Mouse (Mus musculus) intestine, embryonic 16.5 days (tissue): ENCODE data around the gene Nup214. TPM values are rescaled to one million over a fixed set of nuclear protein-coding genes. Genes with fewer than 3 reads are reported as not detected.
A peak's percentile ranks its signal among the peaks of the same experiment; 100 is the strongest.

Source experiments
- ATAC-seq: fragments of 200-750 bp; cut with Nextera tagmentation; 2 replicates; pipeline ENCODE4 v1.8.0; 2017; ENCODE audit warnings: moderate TSS enrichment, moderate library complexity
- H3K27ac ChIP-seq: fragments of 300-500 bp; sonication (generic); 2 replicates; pipeline ENCODE4 v1.5.1; 2014; ENCODE audit warnings: mild to moderate bottlenecking, low read length
- H3K27me3 ChIP-seq: fragments of 300-500 bp; sonication (generic); replicated peaks from 2 replicates; pipeline ENCODE4 v1.6.1; 2014; ENCODE audit warnings: low read length, control low read depth, mixed read lengths; ENCODE audit not compliant: control insufficient read depth, insufficient read depth
- H3K36me3 ChIP-seq: fragments of 300-500 bp; sonication (generic); 2 replicates; pipeline ENCODE4 v1.6.1; 2014; ENCODE audit warnings: low read length, control low read depth; ENCODE audit not compliant: control insufficient read depth, insufficient read depth
- H3K4me1 ChIP-seq: fragments of 300-500 bp; sonication (generic); 2 replicates; pipeline ENCODE4 v1.6.1; 2014; ENCODE audit warnings: low read length, control low read depth, mixed read lengths; ENCODE audit not compliant: control insufficient read depth, insufficient read depth
- H3K4me2 ChIP-seq: fragments of 300-500 bp; sonication (generic); 2 replicates; pipeline ENCODE4 v1.6.1; 2014; ENCODE audit warnings: low read depth, low read length, control low read depth
- H3K4me3 ChIP-seq: fragments of 300-500 bp; sonication (generic); 2 replicates; pipeline ENCODE4 v1.5.1; 2014; ENCODE audit warnings: mild to moderate bottlenecking, low read length
- H3K9ac ChIP-seq: fragments of 300-500 bp; sonication (generic); 2 replicates; pipeline ENCODE4 v1.6.1; 2014; ENCODE audit warnings: low read depth, low read length
- H3K9me3 ChIP-seq: fragments of 300-500 bp; sonication (generic); 2 replicates; pipeline ENCODE4 v1.6.1; 2016; ENCODE audit warnings: low read length, control low read depth; ENCODE audit not compliant: control insufficient read depth
- WGBS: fragments of 180-500 bp; shearing (Covaris S2); extraction: QIAGEN DNeasy Blood & Tissue Kit; methylation state at CpG from one replicate; pipeline ENCODE4 v1.1.7; 2014; 5-methylcytosine and 5-hydroxymethylcytosine counted together
- microRNA-seq: library from miRNA; unstranded; fragments of <30 nt; microRNA quantifications from one replicate; pipeline ENCODE4, GENCODE M21; 2016
- polyA plus RNA-seq: library from polyadenylated mRNA; unstranded; fragments of >200 nt; fragmentation: Nextera tagmentation; extraction: Ambion mirVana; gene quantifications from 2 replicates; pipeline ENCODE4 v1.2.1, GENCODE M21; 2015

Gene Nup214
- polyA plus RNA-seq, 1 experiment from 2014 or later, result 71.9 TPM

DNA sequence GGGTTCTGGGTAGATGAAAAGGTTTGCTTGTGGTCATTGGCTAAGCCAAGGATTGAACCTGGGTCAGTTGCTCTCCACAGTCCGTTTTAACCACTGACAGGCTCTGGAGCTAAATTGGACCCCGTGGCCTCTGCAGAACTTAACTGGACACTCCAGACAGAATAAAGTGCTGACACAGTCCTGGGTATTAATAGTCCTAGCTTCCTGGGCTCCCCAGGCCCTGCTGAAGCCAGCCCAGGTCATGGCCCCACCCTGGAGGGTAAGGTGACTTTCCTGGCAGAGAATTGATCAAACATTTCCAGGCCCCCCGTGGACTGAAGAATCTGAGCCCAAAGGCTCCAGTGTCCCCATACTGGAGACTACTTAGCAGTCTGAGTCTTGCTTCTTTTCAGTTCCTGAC, 117.7 kb downstream of the Nup214 start:
- no peak for ATAC-seq
- H3K36me3 ChIP-seq, result no peaks in the 10 kb centered on the region
- WGBS, result 56% methylated on average over 3 of the region's 3 CpGs

DNA sequence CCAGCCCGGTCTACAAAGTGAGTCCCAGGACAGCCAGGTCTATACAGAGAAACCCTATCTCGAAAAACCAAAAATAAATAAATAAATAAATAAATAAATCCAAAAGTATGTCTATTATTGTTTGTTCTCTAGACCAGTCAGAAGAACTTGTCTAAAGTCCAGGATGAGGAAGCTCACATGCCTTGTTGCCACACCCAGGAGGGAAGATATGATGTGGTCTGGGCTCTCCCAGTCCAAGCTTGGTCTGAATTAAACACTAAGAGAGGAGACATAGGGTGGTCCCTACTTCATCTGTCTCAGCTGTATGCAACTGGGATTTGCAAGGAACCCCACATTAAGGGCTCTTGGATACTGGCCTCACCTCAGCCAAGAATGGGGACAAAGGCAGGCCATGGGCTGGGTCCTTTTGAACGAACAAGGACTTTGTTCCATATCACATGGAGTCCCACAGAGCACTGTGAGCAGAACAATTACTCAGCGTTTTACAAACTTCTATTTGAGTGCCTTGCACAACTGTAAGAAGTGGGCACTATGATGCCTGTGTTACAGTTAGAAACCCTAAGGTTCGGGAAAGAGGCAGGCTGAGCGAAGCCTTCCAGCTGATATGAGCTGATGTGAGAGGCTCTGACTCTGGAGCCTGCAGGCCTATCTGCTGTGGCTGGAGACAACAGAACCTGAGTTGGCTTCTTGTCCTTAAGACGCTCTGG, 119.9 kb downstream of the Nup214 start:
- H3K4me1 ChIP-seq, result peaks cover 7% of the 10 kb centered on the region
- ATAC-seq, result peak; percentile 75
- H3K27ac ChIP-seq, result no peak overlapping the region
- H3K4me2 ChIP-seq, result no peak overlapping the region
- H3K9ac ChIP-seq, result no peak overlapping the region
- H3K36me3 ChIP-seq, result no peaks in the 10 kb centered on the region
- H3K27me3 ChIP-seq, result 0 out of 2 replicates have a peak, but pooled peaks cover 2% of the 10 kb centered on the region
- 78% methylated on average over 7 of the region's 7 CpGs for WGBS
- H3K4me3 ChIP-seq, result no peak overlapping the region
- H3K9me3 ChIP-seq, result no peaks in the 10 kb centered on the region

More for the DNA sequence above, 117.7 kb downstream of the Nup214 start:
- no peak overlapping the region for H3K4me2 ChIP-seq
- H3K4me1 ChIP-seq, result peaks cover 7% of the 10 kb centered on the region
- no peak overlapping the region for H3K27ac ChIP-seq
- no peaks in the 10 kb centered on the region for H3K9me3 ChIP-seq
- no peak overlapping the region for H3K9ac ChIP-seq
- H3K27me3 ChIP-seq, result peaks cover 12% of the 10 kb centered on the region
- no peak overlapping the region for H3K4me3 ChIP-seq

DNA sequence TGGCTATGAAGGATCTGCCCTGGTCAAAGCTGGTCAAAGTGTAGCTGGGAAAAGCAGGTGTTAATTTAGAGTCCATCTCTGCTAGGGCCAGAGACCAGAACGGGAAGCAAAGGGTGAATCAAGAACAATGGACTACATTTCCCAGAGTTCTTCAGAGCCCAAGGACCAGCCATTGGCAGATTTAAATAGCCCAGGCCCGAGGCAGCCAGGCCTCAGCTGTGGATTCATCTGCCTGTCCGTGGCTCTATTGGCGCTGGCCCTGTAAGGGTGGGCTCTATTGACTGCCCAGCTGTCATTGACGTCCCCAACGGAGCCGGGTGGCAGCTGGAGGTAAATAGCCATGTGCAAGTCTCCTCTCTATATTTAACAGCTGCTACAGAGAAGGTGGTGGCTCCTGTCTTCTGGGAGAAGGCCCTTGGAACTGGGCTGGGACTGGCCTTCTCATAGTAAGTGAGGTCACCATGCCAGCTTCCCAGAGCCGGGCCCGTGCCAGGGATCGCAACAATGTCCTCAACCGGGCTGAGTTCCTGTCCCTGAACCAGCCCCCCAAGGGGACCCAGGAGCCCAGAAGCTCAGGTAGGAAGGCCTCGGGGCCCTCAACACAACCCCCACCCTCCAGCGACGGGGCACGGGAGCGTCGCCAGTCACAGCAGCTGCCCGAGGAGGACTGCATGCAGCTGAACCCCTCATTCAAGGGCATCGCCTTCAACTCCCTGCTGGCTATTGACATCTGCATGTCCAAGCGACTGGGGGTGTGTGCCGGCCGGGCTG, 121.3 kb downstream of the Nup214 start, which contains the start of gene Plpp7:
Plpp7 (plus strand) TSS at position 178 of the 771 bp plus-strand sequence.
- no peaks in the 10 kb centered on the region for H3K27me3 ChIP-seq
- H3K4me3 ChIP-seq, result peak within 1 kb of the TSS; percentile 46
- 44% methylated on average over 22 of the region's 22 CpGs for WGBS
- peaks cover 7% of the 10 kb centered on the region for H3K4me1 ChIP-seq
- H3K4me2 ChIP-seq, result peak within 1 kb of the TSS; percentile 60
- H3K9ac ChIP-seq, result peak within 1 kb of the TSS; percentile 68
- peaks cover 2% of the 10 kb centered on the region; the same call in 1 of the 2 replicates for H3K9me3 ChIP-seq
- peak; percentile 75 for ATAC-seq
- no peaks in the 10 kb centered on the region for H3K36me3 ChIP-seq
- 0 out of 2 replicates have a peak within 1 kb of the TSS, but pooled peaks have one; percentile 6 for H3K27ac ChIP-seq

DNA sequence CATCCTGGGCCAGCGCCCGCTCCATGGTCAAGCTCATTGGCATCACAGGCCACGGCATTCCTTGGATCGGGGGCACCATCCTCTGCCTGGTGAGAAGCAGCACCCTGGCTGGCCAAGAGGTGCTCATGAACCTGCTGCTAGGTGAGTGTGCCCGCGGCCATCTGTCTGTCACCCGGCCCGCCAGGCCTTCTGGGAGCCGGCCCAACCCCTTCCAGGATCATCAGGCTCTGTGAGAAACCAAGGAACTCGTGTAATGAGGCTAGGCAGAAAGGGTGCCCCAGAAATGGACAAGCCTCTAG, 121.8 kb downstream of the Nup214 start:
- Histone ChIP-seq H3K4me1 (peaks cover 7% of the 10 kb centered on the region), H3K36me3 (no peaks in the 10 kb centered on the region), H3K4me3 (peak overlapping the region; percentile 46), H3K9ac (peak overlapping the region; percentile 68), H3K4me2 (peak overlapping the region; percentile 60), H3K9me3 (peaks cover 6% of the 10 kb centered on the region; the same call in 1 of the 2 replicates), H3K27ac (no peak overlapping the region), H3K27me3 (no peaks in the 10 kb centered on the region)
- WGBS, result 73% methylated on average over 10 of the region's 10 CpGs
- 0 out of 2 replicates have a peak, but pooled peaks have one; percentile 8 for ATAC-seq

DNA sequence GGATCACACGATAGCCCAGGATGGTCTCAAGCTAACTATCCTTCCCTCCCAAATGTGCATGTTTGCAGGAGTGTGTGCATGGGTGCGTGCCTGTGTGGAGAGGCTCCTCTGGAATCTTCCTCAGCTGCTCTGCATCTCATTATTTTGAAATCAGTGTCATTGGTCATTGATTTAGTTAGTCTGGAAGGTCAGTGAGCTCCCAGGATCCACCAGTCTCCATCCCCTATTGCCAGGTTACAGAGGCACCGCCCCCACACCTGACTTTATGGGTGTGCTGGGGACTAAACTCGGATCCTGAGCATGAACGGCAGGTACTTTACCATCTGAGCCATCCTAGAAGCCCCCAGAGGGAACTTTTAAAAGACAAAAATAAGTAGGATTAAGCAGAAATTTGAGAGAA, 128.7 kb downstream of the Nup214 start:
- H3K4me3 ChIP-seq, result no peak overlapping the region
- peaks cover 6% of the 10 kb centered on the region; the same call in 1 of the 2 replicates for H3K9me3 ChIP-seq
- no peak overlapping the region for H3K9ac ChIP-seq
- H3K4me1 ChIP-seq, result no peaks in the 10 kb centered on the region
- H3K36me3 ChIP-seq, result no peaks in the 10 kb centered on the region
- 41% methylated on average over 5 of the region's 5 CpGs for WGBS
- H3K4me2 ChIP-seq, result no peak overlapping the region
- no peak overlapping the region for H3K27ac ChIP-seq
- no peak for ATAC-seq
- no peaks in the 10 kb centered on the region for H3K27me3 ChIP-seq

DNA sequence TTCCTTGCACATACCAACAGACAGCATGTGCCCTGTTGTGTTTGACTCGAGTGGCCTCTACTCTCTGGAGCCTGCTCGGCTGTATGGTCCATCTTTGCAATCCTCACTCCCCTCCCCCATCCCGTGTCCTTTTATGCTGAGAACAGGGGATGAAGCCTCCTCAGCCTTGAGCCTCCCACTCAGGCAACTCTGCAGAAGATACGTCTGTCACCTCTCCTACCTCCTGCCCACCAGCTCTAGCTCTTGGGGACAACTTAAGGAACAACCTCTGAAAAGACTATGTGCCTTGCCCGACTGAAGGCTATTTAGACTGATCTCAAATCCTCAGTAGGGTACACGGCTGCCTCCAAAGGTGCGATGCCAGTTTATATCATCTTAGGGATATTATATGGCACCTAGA, 129.3 kb downstream of the Nup214 start:
- Histone ChIP-seq H3K4me2 (no peak overlapping the region), H3K4me3 (no peak overlapping the region), H3K9ac (no peak overlapping the region), H3K4me1 (no peaks in the 10 kb centered on the region), H3K27ac (no peak overlapping the region), H3K36me3 (no peaks in the 10 kb centered on the region), H3K9me3 (peaks cover 6% of the 10 kb centered on the region; the same call in 1 of the 2 replicates), H3K27me3 (no peaks in the 10 kb centered on the region)
- WGBS, result 73% methylated on average over 7 of the region's 7 CpGs
- no peak for ATAC-seq

Small RNA genes lying within 50 kb of the gene (microRNA-seq; reads per million reads assigned to microRNA genes)
- gene Mir7674, result 0.91 reads per million

Other genes with a start within 250 kb of the Nup214 start
- gene Qrfp, start 163.9 kb upstream of the Nup214 start, polyA plus RNA-seq, result 0.07 TPM in 1 of 2 replicates, not detected in the other
- gene Fibcd1, start 128.4 kb upstream of the Nup214 start, polyA plus RNA-seq, result 0.70 and 0.77 TPM in 2 replicates
- 0.44 and 0.83 TPM in 2 replicates for gene Lamc3, start 87.1 kb upstream of the Nup214 start, polyA plus RNA-seq
- gene Aif1l, start 24.3 kb upstream of the Nup214 start, polyA plus RNA-seq, result 9.9 and 10.9 TPM in 2 replicates
- gene Fam78a, start 110.4 kb downstream of the Nup214 start, polyA plus RNA-seq, result 2.1 and 2.2 TPM in 2 replicates
- gene Plpp7, start 121.1 kb downstream of the Nup214 start, polyA plus RNA-seq, result 4.0 and 5.0 TPM in 2 replicates
- gene Prrc2b, start 176.6 kb downstream of the Nup214 start, polyA plus RNA-seq, result 14.4 and 16.2 TPM in 2 replicates